Mouse (Mus musculus) cortical plate, adult 2 months (tissue): Measurements from ENCODE around the gene Mcu. TPM values are rescaled to one million over a fixed set of nuclear protein-coding genes. Genes with fewer than 3 reads are reported as not detected.

Experiments used
- H3K27ac ChIP-seq: fragments of 200-500 bp; 2 replicates; pipeline ENCODE4 v1.5.1; 2012; ENCODE audit warnings: low read length, control low read depth, inconsistent platforms; ENCODE audit not compliant: insufficient read depth
- H3K4me1 ChIP-seq: fragments of 200-500 bp; 2 replicates; pipeline ENCODE4 v1.6.1; 2011; ENCODE audit warnings: low read length; ENCODE audit not compliant: control insufficient read depth, insufficient read depth
- H3K4me3 ChIP-seq: fragments of 200-500 bp; 2 replicates; pipeline ENCODE4 v1.5.1; 2011; ENCODE audit warnings: mild to moderate bottlenecking, low read length, control low read depth; ENCODE audit not compliant: insufficient read depth
- CTCF ChIP-seq: fragments of 200-500 bp; IDR thresholded peaks from 2 replicates; pipeline ENCODE4 v1.5.1; 2011; ENCODE audit warnings: mild to moderate bottlenecking, control low read depth, low read length; ENCODE audit not compliant: insufficient read depth; ENCODE audit errors: extremely low read depth
- POLR2A ChIP-seq: fragments of 200-500 bp; IDR thresholded peaks from 2 replicates; pipeline ENCODE4 v1.6.1; 2011; ENCODE audit warnings: mild to moderate bottlenecking, low read length, control low read depth; ENCODE audit not compliant: insufficient read depth; ENCODE audit errors: extremely low read depth
- polyA plus RNA-seq: library from polyadenylated mRNA; depleted of rRNA; stranded (reverse); fragments of >200 nt; gene quantifications from 2 replicates; pipeline ENCODE4 v1.2.3, GENCODE M21; 2012

Gene Mcu
- polyA plus RNA-seq, 1 experiment, result 21.5 TPM

DNA sequence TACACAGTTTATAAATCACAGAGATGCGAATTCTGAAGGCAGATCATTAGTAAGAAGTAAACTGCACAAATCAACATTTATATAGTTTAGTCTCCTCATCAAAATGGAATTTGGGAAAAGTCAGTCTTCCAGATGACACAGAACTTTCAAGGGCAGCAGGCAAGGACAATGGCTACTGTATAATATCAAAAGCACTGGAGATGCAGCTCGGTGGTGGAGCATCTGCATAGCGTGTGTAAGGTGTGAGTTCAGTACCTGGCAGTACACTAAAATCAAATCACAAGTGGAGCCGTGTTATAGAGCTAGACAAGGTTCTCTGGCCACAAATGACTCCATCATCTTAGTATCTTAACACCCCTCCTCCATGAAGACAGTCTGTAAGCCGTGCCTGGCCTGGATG is 58.3 kb downstream of the Mcu start:
- no peak overlapping the region for H3K4me3 ChIP-seq
- no peak overlapping the region for H3K27ac ChIP-seq
- H3K4me1 ChIP-seq, result peaks cover 1% of the 10 kb centered on the region; the same call in 1 of the 2 replicates
- TF ChIP-seq CTCF, result no peak
- TF ChIP-seq POLR2A, result no peak

- H3K4me3 ChIP-seq, result no peak overlapping the region
- H3K4me1 ChIP-seq, result no peaks in the 10 kb centered on the region
- no peak for TF ChIP-seq CTCF
- TF ChIP-seq POLR2A, result no peak
- H3K27ac ChIP-seq, result no peak overlapping the region
These were observed 60.0 kb downstream of the Mcu start for GRCm38 (mm10) chr10:59556541-59556940.

- no peak for TF ChIP-seq CTCF
- TF ChIP-seq POLR2A, result no peak
- no peak overlapping the region for H3K27ac ChIP-seq
- H3K4me1 ChIP-seq, result no peaks in the 10 kb centered on the region
- H3K4me3 ChIP-seq, result no peak overlapping the region
These were observed 62.2 kb downstream of the Mcu start for GRCm38 (mm10) chr10:59554243-59554642.

DNA sequence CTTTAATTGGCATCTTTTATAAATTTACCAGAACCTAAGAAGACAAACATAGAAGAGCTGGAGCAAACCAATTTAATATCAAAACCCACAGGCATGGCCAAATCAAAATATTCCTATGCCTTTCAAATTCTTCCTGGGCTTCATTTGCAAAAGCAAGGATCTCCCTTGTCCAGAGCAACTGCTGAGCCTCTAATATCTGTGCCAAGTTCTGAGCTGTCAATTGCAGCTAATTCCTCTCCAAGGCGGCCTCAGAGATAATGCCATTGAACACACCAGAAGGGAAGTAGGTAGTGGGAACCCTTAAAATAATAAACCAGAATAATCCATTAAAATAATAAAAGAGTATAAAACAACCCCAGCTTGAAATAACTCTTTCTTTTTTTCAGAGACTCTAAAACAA is 64.0 kb downstream of the Mcu start:
- H3K4me3 ChIP-seq, result no peak overlapping the region
- TF ChIP-seq POLR2A (no peak), CTCF (no peak)
- H3K27ac ChIP-seq, result no peak overlapping the region
- peaks cover 3% of the 10 kb centered on the region; the same call in 1 of the 2 replicates for H3K4me1 ChIP-seq

DNA sequence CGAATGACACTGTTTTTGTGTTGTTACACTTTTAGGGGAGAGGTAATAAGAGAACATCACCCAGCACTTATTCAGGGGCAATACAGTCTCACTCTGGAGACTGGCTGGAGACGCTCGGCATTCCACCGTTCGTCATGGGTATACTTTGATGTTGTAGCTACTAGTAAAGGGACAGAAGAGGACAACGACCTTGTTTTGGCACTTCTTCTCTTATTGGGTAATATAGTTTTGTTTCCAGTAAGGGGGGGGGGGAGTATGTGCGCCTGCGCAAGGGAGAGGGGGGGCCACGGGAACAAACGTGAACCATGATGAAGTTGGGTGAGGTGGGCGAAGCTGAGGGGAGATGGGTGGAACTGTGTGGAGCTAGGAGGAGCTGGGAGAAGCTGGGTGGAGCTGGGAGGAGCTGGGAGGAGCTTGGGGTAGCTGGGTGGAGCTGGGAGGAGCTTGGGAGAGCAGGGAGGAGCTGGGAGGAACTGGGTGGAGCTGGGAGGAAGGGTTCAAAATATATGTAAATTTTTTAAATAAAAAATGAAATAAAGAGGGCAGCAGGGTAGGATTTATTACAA is 67.6 kb downstream of the Mcu start:
- Histone ChIP-seq H3K4me3 (no peak overlapping the region), H3K27ac (no peak overlapping the region), H3K4me1 (peaks cover 3% of the 10 kb centered on the region; the same call in 1 of the 2 replicates)
- no peak for TF ChIP-seq CTCF
- TF ChIP-seq POLR2A, result no peak

- peaks cover 3% of the 10 kb centered on the region; the same call in 1 of the 2 replicates for H3K4me1 ChIP-seq
- H3K27ac ChIP-seq, result no peak overlapping the region
- TF ChIP-seq CTCF (no peak), POLR2A (no peak)
- H3K4me3 ChIP-seq, result no peak overlapping the region
These were observed 68.3 kb downstream of the Mcu start for GRCm38 (mm10) chr10:59548211-59548610.

DNA sequence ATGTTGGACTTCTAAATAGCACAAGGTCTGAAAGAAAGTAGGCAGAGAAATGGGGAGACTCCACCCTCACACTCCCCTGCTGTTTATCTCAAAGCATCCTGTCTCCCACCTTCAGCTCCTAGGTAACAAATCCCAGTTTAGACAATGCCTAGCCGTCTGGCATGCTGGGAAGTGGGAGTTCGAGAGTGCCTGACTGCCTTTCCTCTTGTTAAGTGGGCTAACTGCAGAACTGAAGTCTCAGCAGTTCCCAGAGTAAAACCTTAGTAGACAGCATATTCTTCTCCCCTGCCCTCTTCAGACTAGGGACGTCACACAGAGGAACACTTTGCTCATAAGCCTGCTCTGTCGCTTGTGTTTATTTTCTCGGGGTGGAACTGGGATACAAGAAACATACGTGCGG is 69.1 kb downstream of the Mcu start:
- H3K27ac ChIP-seq, result no peak overlapping the region
- H3K4me3 ChIP-seq, result no peak overlapping the region
- no peak for TF ChIP-seq POLR2A

DNA sequence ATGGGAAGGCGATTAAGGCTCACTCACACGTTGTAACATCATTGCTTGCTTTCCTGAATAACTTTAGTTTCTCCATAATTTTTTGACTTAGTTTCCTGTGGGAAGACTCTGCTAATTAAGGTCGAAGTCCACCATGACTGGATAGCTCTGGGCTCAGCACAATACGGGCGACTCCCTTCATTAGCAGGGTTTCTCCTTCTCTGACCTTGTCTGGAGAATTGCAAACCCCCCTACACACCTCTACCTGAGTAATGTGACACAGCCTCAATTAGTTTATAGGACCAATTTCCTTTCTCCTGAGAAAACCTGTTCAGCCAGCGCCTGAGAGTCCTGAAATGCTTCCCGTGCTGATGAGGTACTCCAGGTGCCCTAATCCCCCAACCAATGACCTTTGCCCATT is 71.3 kb downstream of the Mcu start:
- Histone ChIP-seq H3K27ac (no peak overlapping the region), H3K4me1 (peaks cover 5% of the 10 kb centered on the region; the same call in 1 of the 2 replicates), H3K4me3 (no peak overlapping the region)
- TF ChIP-seq POLR2A (no peak), CTCF (no peak)

More for the DNA sequence above, 69.1 kb downstream of the Mcu start:
- peaks cover 3% of the 10 kb centered on the region; the same call in 1 of the 2 replicates for H3K4me1 ChIP-seq

GRCm38 (mm10) chr10:59543351-59543750 is 73.1 kb downstream of the Mcu start:
- no peak overlapping the region for H3K4me3 ChIP-seq
- no peak for TF ChIP-seq POLR2A
- no peak for TF ChIP-seq CTCF
- peaks cover 11% of the 10 kb centered on the region; the same call in 1 of the 2 replicates for H3K4me1 ChIP-seq
- H3K27ac ChIP-seq, result no peak overlapping the region

- Histone ChIP-seq H3K4me3 (no peak overlapping the region), H3K27ac (no peak overlapping the region), H3K4me1 (peaks cover 9% of the 10 kb centered on the region; the same call in 1 of the 2 replicates)
- TF ChIP-seq POLR2A (no peak), CTCF (no peak)
These were observed 75.0 kb downstream of the Mcu start for GRCm38 (mm10) chr10:59541466-59541865.
